Mouse (Mus musculus) ES-E14 (cell line): Measurements from ENCODE around the gene Tspo2.

Experiments used
- CHD2 ChIP-seq: IDR thresholded peaks from 2 replicates; pipeline ENCODE4 v1.6.1; 2014; ENCODE audit warnings: mild to moderate bottlenecking, low read depth, low read length, inconsistent platforms
- HCFC1 ChIP-seq: IDR thresholded peaks from 2 replicates; pipeline ENCODE4 v1.6.1; 2012; ENCODE audit warnings: low read length, inconsistent platforms, borderline replicate concordance; ENCODE audit not compliant: insufficient read depth
- MAFK ChIP-seq: IDR thresholded peaks from 2 replicates; pipeline ENCODE4 v1.6.1; 2014; ENCODE audit warnings: mild to moderate bottlenecking, low read depth, low read length, inconsistent platforms; ENCODE audit not compliant: insufficient read depth
- ZC3H11A ChIP-seq: IDR thresholded peaks from 2 replicates; pipeline ENCODE4 v1.6.1; 2012; ENCODE audit warnings: low read depth, mild to moderate bottlenecking, inconsistent platforms, low read length, borderline replicate concordance
- ZNF384 ChIP-seq: IDR thresholded peaks from 2 replicates; pipeline ENCODE4 v1.6.1; 2012; ENCODE audit warnings: low read depth, low read length, inconsistent platforms

- no peak for TF ChIP-seq ZC3H11A
- no peak for TF ChIP-seq MAFK
- no peak for TF ChIP-seq CHD2
- TF ChIP-seq HCFC1: no peak
- TF ChIP-seq ZNF384: no peak
Measured at GRCm38 (mm10) chr17:48419571-48419970, 31.8 kb downstream of the Tspo2 start.
